Mouse (Mus musculus) cerebellum, adult (tissue): ENCODE measurements at regions not wholly inside any gene's neighbourhood (a gene's known extent, or its start where the extent isn't known, plus 50 kb on each side); places are given as distances from the start of the nearest gene placed in this dataset.
"Not testable (repeated sequence)": the region's sequence is repeated elsewhere in the genome, so short reads cannot be mapped to it uniquely, and the experiment has no call there.

Experiments used
- ATAC-seq: cut with Nextera tagmentation; 2 replicates; pipeline ENCODE4 v1.9.2; 2017; ENCODE audit warnings: mild to moderate bottlenecking, moderate library complexity, mixed read lengths; ENCODE audit not compliant: insufficient number of reproducible peaks, low FRiP score, low TSS enrichment

DNA sequence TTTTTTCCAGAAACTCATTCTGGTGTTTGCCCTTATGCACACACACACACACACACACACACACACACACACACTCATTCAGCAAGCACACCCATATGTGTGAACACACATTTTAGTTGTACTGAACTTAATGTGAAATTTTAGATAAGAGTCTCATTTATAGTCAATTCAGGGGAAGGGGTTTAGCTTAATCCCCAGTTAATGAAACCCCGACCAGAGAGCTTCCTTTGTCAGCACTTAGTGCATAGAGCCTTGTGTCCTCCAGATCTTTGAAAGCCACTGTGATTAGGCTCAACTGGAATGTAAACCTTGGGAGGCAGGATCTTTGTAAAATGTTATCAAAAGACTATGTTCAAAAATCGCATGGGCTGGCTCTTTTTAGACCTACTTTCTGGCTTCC lies 53.4 kb downstream of the Rps12 start:
- ATAC-seq: no peak

GRCm38 (mm10) chr10:23725960-23726714 lies 60.9 kb downstream of the Rps12 start:
- not testable (repeated sequence) for ATAC-seq

DNA sequence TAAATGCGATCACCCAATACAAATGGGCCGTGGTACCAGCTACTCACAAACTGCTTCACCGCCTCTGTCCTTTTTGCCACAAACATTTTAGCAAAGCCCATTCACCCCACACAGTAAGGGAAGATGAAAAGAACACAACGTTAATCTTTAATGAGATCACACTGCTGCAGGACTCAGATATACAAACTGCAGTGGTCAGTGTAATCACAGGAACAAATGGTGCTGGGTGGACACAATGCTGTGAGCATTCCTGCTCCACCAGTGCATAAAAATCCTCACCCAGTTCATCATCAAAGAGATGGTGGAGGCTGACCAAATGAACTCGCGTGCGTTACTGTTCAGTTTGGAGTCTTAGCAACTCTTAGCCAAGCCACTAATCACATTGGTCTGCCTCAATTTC lies 69.0 kb downstream of the Rps12 start:
- no peak for ATAC-seq

- no peak for ATAC-seq
Measured at GRCm38 (mm10) chr10:23715511-23715910, 71.6 kb downstream of the Rps12 start.

- ATAC-seq: no peak
Measured at GRCm38 (mm10) chr10:23715101-23715500, 72.0 kb downstream of the Rps12 start.

GRCm38 (mm10) chr10:23712691-23713378 lies 74.2 kb downstream of the Rps12 start:
- ATAC-seq: no peak

- ATAC-seq: no peak
Measured at GRCm38 (mm10) chr10:23711416-23712171, 75.5 kb downstream of the Rps12 start.

DNA sequence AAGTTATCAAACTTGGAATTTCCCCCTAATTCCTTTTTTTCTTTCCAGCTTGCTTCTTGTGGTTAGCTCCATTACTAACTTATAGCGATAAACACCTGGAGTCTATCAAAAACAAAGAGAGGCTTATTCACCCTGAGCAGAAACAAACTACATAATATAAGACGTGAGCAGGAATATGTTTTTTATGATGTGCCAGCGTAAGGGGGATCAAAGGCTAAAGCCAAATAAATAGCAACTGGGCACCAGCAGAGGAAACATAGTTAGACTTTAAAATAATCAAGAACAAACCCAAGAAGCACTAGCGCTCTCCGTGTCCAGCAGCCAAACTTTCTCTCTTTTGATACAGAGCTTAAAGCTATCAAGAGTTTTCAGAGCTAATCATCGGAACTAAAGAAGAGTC lies 76.1 kb downstream of the Rps12 start:
- ATAC-seq: no peak

DNA sequence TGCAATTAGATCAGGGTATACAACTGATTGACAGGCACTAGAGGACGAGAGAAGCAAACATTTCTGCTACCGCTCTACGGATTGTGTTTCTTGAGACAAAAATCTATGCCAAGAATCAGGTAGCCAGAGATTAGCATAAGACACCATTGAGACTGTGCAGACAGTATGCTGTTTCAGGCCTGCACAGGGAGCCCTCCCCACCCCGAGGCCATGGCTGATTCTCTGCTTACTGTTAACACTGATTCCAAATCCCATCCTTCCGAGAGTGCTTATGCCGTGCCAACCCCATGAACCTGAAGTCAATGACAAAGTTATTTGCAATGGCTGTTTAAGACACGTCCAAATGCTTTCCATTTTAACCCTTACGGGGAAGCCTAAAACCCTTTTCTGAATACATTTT lies 78.8 kb downstream of the Rps12 start:
- no peak for ATAC-seq

GRCm38 (mm10) chr10:23707141-23707540 lies 79.9 kb downstream of the Rps12 start:
- ATAC-seq: no peak

- ATAC-seq: no peak
Measured at GRCm38 (mm10) chr10:23704048-23704447, 83.0 kb downstream of the Rps12 start.

GRCm38 (mm10) chr10:23691291-23691690 lies 95.8 kb downstream of the Rps12 start:
- no peak for ATAC-seq

DNA sequence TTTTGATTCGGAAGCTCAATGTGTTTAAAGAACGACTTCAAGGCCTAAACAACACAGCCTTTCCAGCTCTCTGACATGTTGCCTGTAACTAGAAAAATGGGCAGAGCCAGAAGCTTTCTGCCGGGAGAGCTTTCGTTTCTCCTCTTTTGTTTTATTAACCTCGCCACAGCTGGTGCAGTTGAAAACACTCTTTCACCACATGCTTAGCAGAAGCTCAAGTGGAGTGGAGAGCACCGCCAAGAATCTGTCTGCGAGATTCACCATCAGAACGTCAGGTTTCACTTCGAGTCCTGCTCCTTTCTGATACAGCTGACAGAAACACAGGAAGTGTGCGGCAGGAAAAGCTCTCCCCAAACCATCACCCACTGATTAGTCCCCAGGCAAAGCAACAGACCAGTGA lies 100.1 kb downstream of the Rps12 start:
- ATAC-seq: no peak

DNA sequence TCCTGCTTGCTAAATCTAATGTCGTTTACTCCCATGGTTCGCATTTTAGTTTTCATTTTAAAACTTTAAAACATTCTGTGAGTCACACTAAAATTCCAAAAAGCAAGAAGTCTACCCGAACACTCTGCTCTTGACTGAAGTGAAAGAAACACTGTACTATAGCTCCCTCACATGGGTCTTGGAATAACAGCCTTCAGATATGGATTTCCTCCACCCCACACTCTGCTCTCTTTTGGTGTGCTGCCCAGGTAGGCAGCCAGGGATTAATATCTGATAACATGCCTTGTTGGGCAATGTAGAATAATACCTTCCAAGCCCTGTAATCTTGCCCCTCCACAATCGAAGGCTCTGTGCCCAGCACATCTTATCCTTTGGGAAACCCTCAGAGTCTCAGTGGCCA lies 104.0 kb downstream of the Rps12 start:
- no peak for ATAC-seq

DNA sequence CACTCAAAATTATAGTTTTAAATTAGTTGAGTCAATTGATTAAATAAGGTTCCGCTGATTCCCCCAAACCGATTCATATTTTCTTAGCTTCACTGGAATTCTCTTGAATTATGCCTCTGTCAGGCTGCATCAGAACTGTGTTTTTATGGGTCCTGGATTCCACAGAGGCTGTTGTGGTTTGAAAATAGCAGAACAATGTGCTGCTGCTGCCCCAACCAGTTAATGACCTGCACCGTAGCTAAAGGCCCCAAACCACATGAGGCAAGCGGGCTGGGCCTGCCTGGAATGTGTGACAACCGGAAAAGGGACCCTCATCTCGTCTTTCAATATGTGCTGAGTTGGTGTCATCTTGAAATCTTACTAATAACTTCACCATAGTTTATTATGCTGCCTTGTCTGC lies 111.2 kb downstream of the Rps12 start:
- ATAC-seq: no peak

GRCm38 (mm10) chr10:23674633-23675515 lies 112.2 kb downstream of the Rps12 start:
- no peak for ATAC-seq

- ATAC-seq: no peak
Measured at GRCm38 (mm10) chr10:23672296-23672695, 114.8 kb downstream of the Rps12 start.

GRCm38 (mm10) chr10:23671494-23671893 lies 115.6 kb downstream of the Rps12 start:
- ATAC-seq: no peak

DNA sequence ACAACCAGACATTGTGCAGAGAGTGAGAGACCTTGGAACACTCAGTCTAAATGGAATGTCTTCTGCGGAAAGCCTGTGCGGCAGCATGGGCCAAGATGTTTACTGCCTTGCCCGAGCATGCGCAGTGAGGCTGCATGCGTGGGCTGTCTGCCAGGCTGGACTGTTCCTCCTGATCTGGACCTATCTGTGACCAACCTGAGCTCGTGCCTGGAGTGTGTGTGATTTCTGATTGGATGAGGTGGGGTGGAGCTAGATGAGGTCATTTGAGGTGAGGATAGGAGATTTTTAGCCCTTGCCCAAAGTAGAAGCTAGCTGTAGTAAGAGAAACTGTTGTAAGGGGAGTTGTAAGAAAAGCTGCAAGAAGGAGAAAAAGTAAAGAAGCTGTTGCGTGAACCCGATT lies 121.2 kb downstream of the Rps12 start:
- ATAC-seq: not testable (repeated sequence)

- no peak for ATAC-seq
Measured at GRCm38 (mm10) chr10:23626201-23626600, 160.9 kb downstream of the Rps12 start.
